Comparison of ENCODE assay signal across 13 mouse cellular contexts in genomic region chr17:4910182-4910581, GRCm38 (mm10).
"Had no signal": no experiment of that assay in that cellular context is flagged by ENCODE, and none has a peak within 500 bp of the region (broad histone marks: within the 10 kb centered on the region; RNA-seq: fewer than 3 reads in every experiment).

No protein-coding gene starts in this region.

- H3K27ac ChIP-seq: layer of hippocampus, adult 2 months; liver, embryonic 15.5 days; stomach, postnatal 0 days had no signal

- H3K27me3 ChIP-seq: neural tube, embryonic 13.5 days had no signal

- H3K4me3 ChIP-seq: layer of hippocampus, adult 2 months; liver, embryonic 15.5 days; neural tube, embryonic 13.5 days had no signal

- H3K4me2 ChIP-seq: liver, embryonic 11.5 days; liver, embryonic 15.5 days; neural tube, embryonic 13.5 days had no signal

- DNase-seq: kidney, postnatal 10 days; kidney, postnatal 4 days; lung, adult 2 months; lung, postnatal 36 days; midbrain, embryonic 14.5 days; retina, postnatal 1 day; thymus, postnatal 4 days had no signal

- H3K9me3 ChIP-seq: liver, embryonic 15.5 days; neural tube, embryonic 13.5 days had no signal

- ATAC-seq: lung, postnatal 0 days had no signal

- H3K9ac ChIP-seq: liver, embryonic 15.5 days; neural tube, embryonic 13.5 days had no signal

- H3K36me3 ChIP-seq: liver, embryonic 15.5 days; neural tube, embryonic 13.5 days had no signal
